10 mouse cellular contexts compared by ENCODE assay signal in the genomic region with DNA sequence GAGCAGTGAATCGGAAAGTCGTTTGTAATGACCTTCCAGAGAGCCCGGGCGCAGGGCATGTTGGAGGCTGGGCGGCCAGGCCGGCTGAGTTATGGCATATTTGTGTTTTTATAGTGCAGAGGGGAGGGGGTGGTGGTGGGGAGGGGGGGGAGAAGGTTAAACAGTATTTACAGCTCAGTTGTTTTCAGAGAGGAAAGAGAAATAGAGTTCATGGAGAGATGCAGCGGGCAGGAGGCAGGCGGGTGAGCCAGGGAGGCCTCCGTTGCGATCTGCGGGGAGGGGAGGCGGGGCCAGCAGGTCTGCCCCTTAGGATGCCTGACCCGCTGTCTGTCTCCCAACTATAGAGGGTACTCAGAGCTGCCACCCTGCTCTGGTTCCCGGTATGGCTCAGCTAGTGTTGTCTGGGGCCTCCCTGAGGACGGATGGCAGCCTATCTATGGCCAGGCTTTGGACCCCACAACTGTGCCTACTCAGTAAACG.
A peak's percentile ranks its signal among the peaks of the same experiment; 100 is the strongest.
DNase-seq lines count a peak whose midpoint lies in the region; ATAC-seq and TF ChIP-seq lines count a peak whose summit lies in the region.
"Had no signal": no experiment of that assay in that cellular context is flagged by ENCODE, and none has a peak within 500 bp of the region (broad histone marks: within the 10 kb centered on the region; RNA-seq: fewer than 3 reads in every experiment).

No protein-coding gene starts in this region.

- H3K4me1 ChIP-seq in lung, embryonic 14.5 days (ENCODE audit: insufficient read depth) = peaks cover 30% of the 10 kb centered on the region
- H3K4me1 ChIP-seq in forebrain, postnatal 0 days (ENCODE audit: insufficient read depth) = peaks cover 7% of the 10 kb centered on the region; the same call in 1 of the 2 replicates

- WGBS in lung, embryonic 14.5 days = 11% methylated on average over 16 of the region's 16 CpGs
- 19% methylated on average over 16 of the region's 16 CpGs for WGBS in forebrain, postnatal 0 days

- peak overlapping the region; percentile 45 for H3K4me2 ChIP-seq in lung, embryonic 14.5 days
- H3K4me2 ChIP-seq in forebrain, postnatal 0 days (ENCODE audit: low read depth) = peak overlapping the region; percentile 30

- no peaks in the 10 kb centered on the region for H3K36me3 ChIP-seq in lung, embryonic 14.5 days (ENCODE audit: insufficient read depth)
- H3K36me3 ChIP-seq in forebrain, postnatal 0 days (ENCODE audit: insufficient read depth) = no peaks in the 10 kb centered on the region

- H3K4me3 ChIP-seq in lung, embryonic 14.5 days (ENCODE audit: low read depth, low read length) = peak overlapping the region; percentile 14; the same call in 1 of the 2 replicates
- H3K4me3 ChIP-seq in forebrain, postnatal 0 days (ENCODE audit: low read depth, low read length) = no peak overlapping the region

- H3K27me3 ChIP-seq in lung, embryonic 14.5 days (ENCODE audit: insufficient read depth, low read length) = peaks cover 14% of the 10 kb centered on the region; the same call in 1 of the 2 replicates
- peaks cover 9% of the 10 kb centered on the region for H3K27me3 ChIP-seq in forebrain, postnatal 0 days (ENCODE audit: insufficient read depth, low read length)
- H3K27me3 ChIP-seq: Patski had no signal

- H3K9me3 ChIP-seq in lung, embryonic 14.5 days (ENCODE audit: low read depth, low read length) = no peaks in the 10 kb centered on the region
- no peaks in the 10 kb centered on the region for H3K9me3 ChIP-seq in forebrain, postnatal 0 days (ENCODE audit: low read length)

- ATAC-seq in lung, embryonic 14.5 days (ENCODE audit: insufficient read depth) = no peak
- peak; percentile 9; the same call in 1 of the 2 replicates for ATAC-seq in forebrain, postnatal 0 days
- ATAC-seq: Patski had no signal

- no peak overlapping the region for H3K9ac ChIP-seq in lung, embryonic 14.5 days
- H3K9ac ChIP-seq in forebrain, postnatal 0 days = 0 out of 2 replicates have a peak overlapping the region, but pooled peaks have one; percentile 18

- no peak for DNase-seq in lung, embryonic 14.5 days
- DNase-seq in lung, postnatal 4 days = no peak
- DNase-seq in forebrain, postnatal 0 days = no peak
- DNase-seq in kidney, postnatal 25 days = peak; percentile 55 to 79
- peak; percentile 72 for DNase-seq in retina, embryonic 14.5 days (ENCODE audit: low spot score)
- DNase-seq in cerebellum, postnatal 25 days = no peak
- no peak for DNase-seq in cerebellum, adult 11-12 months
- DNase-seq in cerebellum, adult 9-11 months = no peak
- DNase-seq: cerebellum, adult 9-10 months had no signal

- no peak for TF ChIP-seq CTCF in lung, embryonic 14.5 days (IDR thresholded peaks at IDR 0.05; ENCODE audit: low read depth)
- no peak for TF ChIP-seq CTCF in forebrain, postnatal 0 days (IDR thresholded peaks at IDR 0.05; ENCODE audit: low read depth)

- H3K27ac ChIP-seq in lung, embryonic 14.5 days (ENCODE audit: low read depth) = peak overlapping the region; percentile 21; the same call in 1 of the 2 replicates
- H3K27ac ChIP-seq in forebrain, postnatal 0 days (ENCODE audit: low read depth, low read length) = no peak overlapping the region

Comparison
In these comparisons a context has a peak if more than half of its experiments do, and no peak if none do; other contexts are left out.
1. DNase-seq: peak in kidney, postnatal 25 days (2 of 2) and retina, embryonic 14.5 days (single experiment); none in lung, embryonic 14.5 days (single experiment), lung, postnatal 4 days (0 of 2), forebrain, postnatal 0 days (single experiment), cerebellum, postnatal 25 days (0 of 2), cerebellum, adult 11-12 months (single experiment) and cerebellum, adult 9-11 months (single experiment).